Mouse (Mus musculus): Measurements from ENCODE around the gene Cbx5. TPM values are rescaled to one million over a fixed set of nuclear protein-coding genes. Genes with fewer than 3 reads are reported as not detected.
A peak's percentile ranks its signal among the peaks of the same experiment; 100 is the strongest.

Gene Cbx5
- polyA plus RNA-seq, 1 experiment: 54.8 TPM

DNA sequence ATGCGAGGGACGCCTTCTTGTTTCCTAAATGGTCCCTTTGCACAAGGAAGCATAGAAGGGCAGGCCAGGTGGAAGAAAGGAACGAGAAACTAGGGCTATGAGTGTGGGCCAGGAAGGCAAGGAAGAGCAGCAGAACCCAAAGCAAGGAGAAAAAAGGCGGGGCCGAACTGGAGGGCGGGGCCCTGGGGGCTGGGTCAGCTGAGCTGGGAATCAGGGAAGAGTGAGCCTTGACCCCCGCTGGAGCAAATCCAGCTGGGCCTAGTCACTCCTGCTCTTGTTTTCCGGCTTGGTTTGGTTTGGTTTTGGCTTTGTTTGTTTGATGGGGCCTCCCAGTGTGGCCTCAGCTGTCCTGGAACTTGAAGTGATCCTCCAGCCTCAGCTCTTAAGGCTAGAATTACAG lies 68.3 kb downstream of the Cbx5 start:
- H3K27me3 ChIP-seq (ENCODE audit: control insufficient read depth, insufficient read depth, insufficient read length): no peaks in the 10 kb centered on the region
- TF ChIP-seq POLR2AphosphoS2 (IDR thresholded peaks at IDR 0.05; ENCODE audit: insufficient read length, low read depth) (no peak), POLR2A (IDR thresholded peaks at IDR 0.05; ENCODE audit: insufficient read length, low read depth) (no peak), SRF (IDR thresholded peaks at IDR 0.05; ENCODE audit: control insufficient read depth, insufficient read length, low read depth) (no peak), E2F4 (IDR thresholded peaks at IDR 0.05; ENCODE audit: insufficient read depth) (no peak), USF1 (IDR thresholded peaks at IDR 0.05; ENCODE audit: low read depth) (no peak), MAX (IDR thresholded peaks at IDR 0.05; ENCODE audit: low read depth) (no peak), MYOG (IDR thresholded peaks at IDR 0.05; ENCODE audit: control insufficient read depth in 1 of 3, insufficient read depth in 1 of 3, insufficient read length in 2 of 3, low read depth in 2 of 3) (no peak), TCF12 (IDR thresholded peaks at IDR 0.05; ENCODE audit: insufficient read depth, poor library complexity, severe bottlenecking) (no peak), MYOD1 (IDR thresholded peaks at IDR 0.05; ENCODE audit: control insufficient read depth in 1 of 3, insufficient read length in 2 of 3, low read depth in 2 of 3) (no peak), CEBPB (IDR thresholded peaks at IDR 0.05; ENCODE audit: insufficient read depth, poor library complexity, severe bottlenecking) (no peak), TCF3 (IDR thresholded peaks at IDR 0.05; ENCODE audit: insufficient read length, low read depth) (no peak), REST (IDR thresholded peaks at IDR 0.05; ENCODE audit: insufficient read depth, insufficient read length) (no peak)
- no peaks in the 10 kb centered on the region for H3K79me2 ChIP-seq (ENCODE audit: control insufficient read depth, insufficient read depth)
- peak overlapping the region; percentile 8 for H3K4me2 ChIP-seq (ENCODE audit: low read depth)
- H3K36me3 ChIP-seq (ENCODE audit: control insufficient read depth, insufficient read depth): no peaks in the 10 kb centered on the region
- H3K4me3 ChIP-seq: no peak overlapping the region
- H3ac ChIP-seq (ENCODE audit: control insufficient read depth, insufficient read length): no peak overlapping the region

DNA sequence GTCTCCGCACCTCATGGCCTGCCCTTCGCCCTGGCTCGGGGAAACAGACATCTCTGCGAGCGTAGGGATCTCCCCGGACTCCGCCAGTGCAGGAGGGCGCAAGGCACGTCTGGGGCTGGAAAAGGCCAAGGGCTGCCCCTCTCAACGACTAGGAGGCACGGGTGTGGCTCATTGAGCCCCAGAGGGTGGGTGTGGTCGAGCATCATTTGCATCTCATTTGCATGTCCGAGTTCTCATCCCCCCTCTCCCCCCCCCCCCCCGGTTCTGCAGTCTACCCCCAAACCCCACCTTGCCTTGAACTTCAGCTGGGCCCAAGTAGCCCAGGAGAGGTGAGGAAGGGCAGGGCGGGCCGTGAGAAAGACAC lies 69.3 kb downstream of the Cbx5 start:
- no peaks in the 10 kb centered on the region for H3K79me2 ChIP-seq (ENCODE audit: control insufficient read depth, insufficient read depth)
- H3ac ChIP-seq (ENCODE audit: control insufficient read depth, insufficient read length): peak overlapping the region; percentile 39
- no peaks in the 10 kb centered on the region for H3K27me3 ChIP-seq (ENCODE audit: control insufficient read depth, insufficient read depth, insufficient read length)
- peak overlapping the region; percentile 48 for H3K4me3 ChIP-seq
- H3K36me3 ChIP-seq (ENCODE audit: control insufficient read depth, insufficient read depth): no peaks in the 10 kb centered on the region
- peak overlapping the region; percentile 82 for H3K4me2 ChIP-seq (ENCODE audit: low read depth)
- peak; percentile 16 for TF ChIP-seq POLR2AphosphoS2 (IDR thresholded peaks at IDR 0.05; ENCODE audit: insufficient read length, low read depth)
- peak; percentile 0 for TF ChIP-seq REST (IDR thresholded peaks at IDR 0.05; ENCODE audit: insufficient read depth, insufficient read length)
- no peak for TF ChIP-seq MYOD1 (IDR thresholded peaks at IDR 0.05; ENCODE audit: control insufficient read depth in 1 of 3, insufficient read length in 2 of 3, low read depth in 2 of 3)
- peak; percentile 66 for TF ChIP-seq POLR2A (IDR thresholded peaks at IDR 0.05; ENCODE audit: insufficient read length, low read depth)
- TF ChIP-seq USF1 (IDR thresholded peaks at IDR 0.05; ENCODE audit: low read depth): no peak

DNA sequence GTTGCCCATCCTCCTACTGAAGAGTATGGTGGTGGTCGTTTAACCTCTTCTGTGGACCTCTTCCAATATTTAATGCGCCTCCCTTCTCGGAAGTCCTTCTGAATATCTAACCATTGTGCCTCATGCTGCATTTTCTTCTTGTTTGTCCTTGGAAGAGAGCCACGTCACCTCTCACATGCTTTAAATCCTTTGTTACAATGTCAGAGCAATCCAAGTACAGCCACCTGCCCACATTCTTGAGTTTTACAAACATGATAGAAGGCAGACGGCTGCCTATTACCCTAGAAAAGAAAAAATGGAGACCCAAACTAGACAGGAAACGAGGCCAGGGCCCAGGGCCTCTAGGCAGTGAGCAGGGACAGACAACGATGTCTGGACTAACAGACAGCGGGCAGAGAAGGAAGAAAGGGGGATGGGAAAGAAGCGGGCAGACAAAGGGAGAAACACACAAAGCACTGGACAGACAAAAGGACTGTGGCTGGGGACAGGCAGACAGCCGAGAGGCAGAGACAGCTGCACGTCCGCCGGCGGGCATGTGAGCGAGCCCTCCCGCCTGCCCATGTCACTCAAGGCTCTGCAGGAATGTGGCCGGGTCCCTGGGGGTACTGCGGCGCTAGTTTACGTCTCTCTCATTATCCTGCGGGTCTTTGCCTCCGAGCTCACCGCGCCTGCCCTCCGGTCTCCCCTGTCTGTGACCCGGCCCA lies 69.9 kb downstream of the Cbx5 start:
- TF ChIP-seq MAX (IDR thresholded peaks at IDR 0.05; ENCODE audit: low read depth) (no peak), POLR2A (IDR thresholded peaks at IDR 0.05; ENCODE audit: insufficient read length, low read depth) (peak; percentile 73), MYOD1 (IDR thresholded peaks at IDR 0.05; ENCODE audit: control insufficient read depth in 1 of 3, insufficient read length in 2 of 3, low read depth in 2 of 3) (peak; percentile 87 to 100 (median 99)), TCF3 (IDR thresholded peaks at IDR 0.05; ENCODE audit: insufficient read length, low read depth) (peak; percentile 98), E2F4 (IDR thresholded peaks at IDR 0.05; ENCODE audit: insufficient read depth) (no peak), CEBPB (IDR thresholded peaks at IDR 0.05; ENCODE audit: insufficient read depth, poor library complexity, severe bottlenecking) (no peak), TCF12 (IDR thresholded peaks at IDR 0.05; ENCODE audit: insufficient read depth, poor library complexity, severe bottlenecking) (peak; percentile 91), USF1 (IDR thresholded peaks at IDR 0.05; ENCODE audit: low read depth) (no peak), SRF (IDR thresholded peaks at IDR 0.05; ENCODE audit: control insufficient read depth, insufficient read length, low read depth) (no peak), POLR2AphosphoS2 (IDR thresholded peaks at IDR 0.05; ENCODE audit: insufficient read length, low read depth) (peak; percentile 78), MYOG (IDR thresholded peaks at IDR 0.05; ENCODE audit: control insufficient read depth in 1 of 3, insufficient read depth in 1 of 3, insufficient read length in 2 of 3, low read depth in 2 of 3) (peak; percentile 87 to 100 (median 99)), REST (IDR thresholded peaks at IDR 0.05; ENCODE audit: insufficient read depth, insufficient read length) (no peak)

DNA sequence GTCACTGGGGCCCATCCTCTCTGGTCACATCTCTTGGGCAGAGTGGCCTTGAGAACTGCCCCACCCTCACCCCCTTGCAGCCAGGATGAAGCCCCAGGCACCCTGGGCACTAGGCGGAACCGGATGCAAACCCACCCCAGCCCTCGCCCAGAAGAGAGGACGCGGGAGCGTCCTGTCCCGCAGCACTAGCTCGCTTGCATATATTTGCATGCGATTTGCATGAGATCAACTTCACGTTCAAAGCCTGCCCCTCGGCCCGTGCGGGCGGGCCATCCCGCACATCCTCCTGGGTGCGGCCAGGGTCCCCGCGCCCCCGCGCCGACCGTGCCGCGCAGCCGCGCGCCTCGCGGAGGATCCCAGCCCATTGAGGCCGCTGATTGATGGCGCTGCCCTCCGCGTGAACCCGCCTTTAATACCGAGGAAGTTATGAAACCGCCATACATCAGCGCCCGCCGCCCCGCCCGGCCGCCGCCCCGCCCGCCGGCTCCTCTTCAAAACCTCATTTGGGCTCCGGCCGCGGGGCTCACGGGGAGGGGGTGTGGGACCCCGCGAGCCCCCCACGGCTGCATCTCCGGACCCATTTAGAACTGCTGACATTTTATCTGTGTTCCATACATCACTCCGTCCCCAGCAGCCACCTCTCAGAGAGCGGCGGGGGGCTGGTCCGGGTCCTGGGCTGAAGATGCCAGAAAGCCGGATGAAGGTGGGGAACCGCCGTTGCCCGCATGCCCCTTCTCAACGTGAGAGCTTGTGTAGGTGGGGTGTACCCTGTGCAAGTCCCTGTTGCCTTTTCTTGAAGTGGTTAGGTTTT lies 70.6 kb downstream of the Cbx5 start:
- no peaks in the 10 kb centered on the region for H3K79me2 ChIP-seq (ENCODE audit: control insufficient read depth, insufficient read depth)
- peak overlapping the region; percentile 48 for H3K4me3 ChIP-seq
- TF ChIP-seq TCF3 (IDR thresholded peaks at IDR 0.05; ENCODE audit: insufficient read length, low read depth): no peak
- TF ChIP-seq REST (IDR thresholded peaks at IDR 0.05; ENCODE audit: insufficient read depth, insufficient read length): no peak
- no peak for TF ChIP-seq MYOG (IDR thresholded peaks at IDR 0.05; ENCODE audit: control insufficient read depth in 1 of 3, insufficient read depth in 1 of 3, insufficient read length in 2 of 3, low read depth in 2 of 3)
- no peak for TF ChIP-seq SRF (IDR thresholded peaks at IDR 0.05; ENCODE audit: control insufficient read depth, insufficient read length, low read depth)
- peak; percentile 54 for TF ChIP-seq POLR2A (IDR thresholded peaks at IDR 0.05; ENCODE audit: insufficient read length, low read depth)
- TF ChIP-seq POLR2AphosphoS2 (IDR thresholded peaks at IDR 0.05; ENCODE audit: insufficient read length, low read depth): peak; percentile 56
- TF ChIP-seq MYOD1 (IDR thresholded peaks at IDR 0.05; ENCODE audit: control insufficient read depth in 1 of 3, insufficient read length in 2 of 3, low read depth in 2 of 3): peak in 1 of 3 experiments; percentile 35
- no peak for TF ChIP-seq MAX (IDR thresholded peaks at IDR 0.05; ENCODE audit: low read depth)
- TF ChIP-seq USF1 (IDR thresholded peaks at IDR 0.05; ENCODE audit: low read depth): no peak
- H3K27me3 ChIP-seq (ENCODE audit: control insufficient read depth, insufficient read depth, insufficient read length): no peaks in the 10 kb centered on the region
- no peaks in the 10 kb centered on the region for H3K36me3 ChIP-seq (ENCODE audit: control insufficient read depth, insufficient read depth)
- H3ac ChIP-seq (ENCODE audit: control insufficient read depth, insufficient read length): peak overlapping the region; percentile 39
- peak overlapping the region; percentile 82 for H3K4me2 ChIP-seq (ENCODE audit: low read depth)

More for the DNA sequence above, 69.9 kb downstream of the Cbx5 start:
- H3K36me3 ChIP-seq (ENCODE audit: control insufficient read depth, insufficient read depth): no peaks in the 10 kb centered on the region
- peak overlapping the region; percentile 82 for H3K4me2 ChIP-seq (ENCODE audit: low read depth)
- peak overlapping the region; percentile 39 for H3ac ChIP-seq (ENCODE audit: control insufficient read depth, insufficient read length)
- H3K27me3 ChIP-seq (ENCODE audit: control insufficient read depth, insufficient read depth, insufficient read length): no peaks in the 10 kb centered on the region
- H3K79me2 ChIP-seq (ENCODE audit: control insufficient read depth, insufficient read depth): no peaks in the 10 kb centered on the region
- peak overlapping the region; percentile 48 for H3K4me3 ChIP-seq

Measured in myocyte (in vitro differentiated cells).